Mouse (Mus musculus) thymus, adult 2 months (tissue): Measurements from ENCODE around the gene Ezh1. TPM values are rescaled to one million over a fixed set of nuclear protein-coding genes. Genes with fewer than 3 reads are reported as not detected.
A peak's percentile ranks its signal among the peaks of the same experiment; 100 is the strongest.
"Not testable (repeated sequence)": the region's sequence is repeated elsewhere in the genome, so short reads cannot be mapped to it uniquely, and the experiment has no call there.

ENCODE experiments used
- DNase-seq: peaks from one replicate; pipeline ENCODE4 v3.0.0; 2021
- H3K27ac ChIP-seq: fragments of 200-500 bp; 2 replicates; pipeline ENCODE4 v1.5.1; 2012; ENCODE audit warnings: low read length, control low read depth; ENCODE audit not compliant: control insufficient read depth, insufficient read depth
- H3K27me3 ChIP-seq: fragments of 200-500 bp; 2 replicates; pipeline ENCODE4 v1.6.1; 2012; ENCODE audit warnings: mild to moderate bottlenecking, low read length, moderate library complexity, mixed read lengths; ENCODE audit not compliant: control insufficient read depth, insufficient read depth
- H3K36me3 ChIP-seq: fragments of 200-500 bp; 2 replicates; pipeline ENCODE4 v1.6.1; 2012; ENCODE audit warnings: mild to moderate bottlenecking, low read length, moderate library complexity; ENCODE audit not compliant: control insufficient read depth, insufficient read depth
- H3K4me1 ChIP-seq: fragments of 200-500 bp; replicated peaks from 2 replicates; pipeline ENCODE4 v1.6.1; 2012; ENCODE audit warnings: low read length; ENCODE audit not compliant: control insufficient read depth, insufficient read depth
- H3K4me3 ChIP-seq: fragments of 200-500 bp; 2 replicates; pipeline ENCODE4 v1.5.1; 2012; ENCODE audit warnings: mild to moderate bottlenecking, low read length, control low read depth, moderate library complexity; ENCODE audit not compliant: control insufficient read depth, insufficient read depth
- CTCF ChIP-seq: fragments of 200-500 bp; IDR thresholded peaks from 2 replicates; pipeline ENCODE4 v1.5.1; 2012; ENCODE audit warnings: mild to moderate bottlenecking, control low read depth, low read length, moderate library complexity, borderline replicate concordance; ENCODE audit not compliant: control insufficient read depth, poor library complexity, insufficient read depth; ENCODE audit errors: extremely low read depth
- POLR2A ChIP-seq: fragments of 200-500 bp; IDR thresholded peaks from 2 replicates; pipeline ENCODE4 v1.6.1; 2012; ENCODE audit warnings: mild to moderate bottlenecking, low read length, control low read depth, moderate library complexity; ENCODE audit not compliant: control insufficient read depth, poor library complexity, insufficient read depth; ENCODE audit errors: extremely low read depth
- WGBS: fragments of 180-500 bp; shearing (Covaris S2); methylation state at CpG from one replicate; pipeline ENCODE4 v1.1.7; 2018; 5-methylcytosine and 5-hydroxymethylcytosine counted together
- polyA plus RNA-seq: library from polyadenylated mRNA; depleted of rRNA; stranded (reverse); fragments of >200 nt; gene quantifications from 2 replicates; pipeline ENCODE4 v1.2.3, GENCODE M21; 2012

Ezh1 gene
- polyA plus RNA-seq, 1 experiment, result 43.3 TPM

GRCm38 (mm10) chr11:101164677-101165580 is 61.3 kb downstream of the Ezh1 start:
- no peak for DNase-seq
- 27% methylated on average over 35 of the region's 35 CpGs for WGBS
- peaks cover 6% of the 10 kb centered on the region; the same call in 1 of the 2 replicates for H3K4me1 ChIP-seq
- TF ChIP-seq CTCF, result no peak
- TF ChIP-seq POLR2A, result no peak
- peaks cover 11% of the 10 kb centered on the region; the same call in 1 of the 2 replicates for H3K27me3 ChIP-seq
- H3K4me3 ChIP-seq, result no peak overlapping the region
- no peak overlapping the region for H3K27ac ChIP-seq
- H3K36me3 ChIP-seq, result no peaks in the 10 kb centered on the region

- Histone ChIP-seq H3K27ac (no peak overlapping the region), H3K4me3 (no peak overlapping the region), H3K4me1 (peaks cover 6% of the 10 kb centered on the region; the same call in 1 of the 2 replicates), H3K36me3 (no peaks in the 10 kb centered on the region), H3K27me3 (peaks cover 11% of the 10 kb centered on the region; the same call in 1 of the 2 replicates)
- DNase-seq, result no peak
- whole genome bisulfite sequencing, result 11% methylated on average over 21 of the region's 21 CpGs
- TF ChIP-seq CTCF (no peak), POLR2A (no peak)
These were observed 62.0 kb downstream of the Ezh1 start for GRCm38 (mm10) chr11:101164351-101164665.

- Histone ChIP-seq H3K36me3 (no peaks in the 10 kb centered on the region), H3K4me3 (no peak overlapping the region), H3K4me1 (peaks cover 6% of the 10 kb centered on the region; the same call in 1 of the 2 replicates), H3K27me3 (peaks cover 11% of the 10 kb centered on the region; the same call in 1 of the 2 replicates), H3K27ac (no peak overlapping the region)
- TF ChIP-seq POLR2A (no peak), CTCF (0 out of 2 replicates have a peak, but pooled peaks have one; percentile 15)
- DNase-seq, result no peak
- 30% methylated on average over 49 of the region's 49 CpGs for WGBS
These were observed 62.5 kb downstream of the Ezh1 start for GRCm38 (mm10) chr11:101163476-101164350.

GRCm38 (mm10) chr11:101162772-101163171 is 63.5 kb downstream of the Ezh1 start:
- WGBS, result 93% methylated on average over 5 of the region's 5 CpGs
- no peak overlapping the region for H3K4me3 ChIP-seq
- H3K4me1 ChIP-seq, result peaks cover 6% of the 10 kb centered on the region; the same call in 1 of the 2 replicates
- H3K27ac ChIP-seq, result no peak overlapping the region
- H3K36me3 ChIP-seq, result no peaks in the 10 kb centered on the region
- no peak for DNase-seq
- TF ChIP-seq POLR2A (no peak), CTCF (no peak)
- peaks cover 5% of the 10 kb centered on the region; the same call in 1 of the 2 replicates for H3K27me3 ChIP-seq

GRCm38 (mm10) chr11:101162301-101162700 is 64.0 kb downstream of the Ezh1 start:
- 89% methylated on average over 5 of the region's 5 CpGs for WGBS
- TF ChIP-seq CTCF (no peak), POLR2A (no peak)
- H3K27me3 ChIP-seq, result peaks cover 3% of the 10 kb centered on the region; the same call in 1 of the 2 replicates
- H3K4me1 ChIP-seq, result peaks cover 6% of the 10 kb centered on the region; the same call in 1 of the 2 replicates
- DNase-seq, result no peak
- H3K36me3 ChIP-seq, result no peaks in the 10 kb centered on the region
- no peak overlapping the region for H3K4me3 ChIP-seq
- H3K27ac ChIP-seq, result no peak overlapping the region

- DNase-seq, result no peak
- TF ChIP-seq POLR2A (no peak), CTCF (no peak)
- no peak overlapping the region for H3K27ac ChIP-seq
- WGBS, result 95% methylated on average over 15 of the region's 15 CpGs
- no peaks in the 10 kb centered on the region for H3K36me3 ChIP-seq
- H3K27me3 ChIP-seq, result peaks cover 3% of the 10 kb centered on the region; the same call in 1 of the 2 replicates
- H3K4me3 ChIP-seq, result no peak overlapping the region
- peaks cover 6% of the 10 kb centered on the region; the same call in 1 of the 2 replicates for H3K4me1 ChIP-seq
These were observed 64.7 kb downstream of the Ezh1 start for GRCm38 (mm10) chr11:101161551-101161950.

GRCm38 (mm10) chr11:101160981-101161505 is 65.2 kb downstream of the Ezh1 start:
- not testable (repeated sequence) for H3K27ac ChIP-seq, DNase-seq

GRCm38 (mm10) chr11:101160151-101160550 is 66.1 kb downstream of the Ezh1 start:
- not testable (repeated sequence) for H3K27me3 ChIP-seq, DNase-seq, H3K36me3 ChIP-seq, H3K27ac ChIP-seq, H3K4me3 ChIP-seq
- WGBS, result 80% methylated on average over 8 of the region's 10 CpGs
- peaks cover 12% of the 10 kb centered on the region for H3K4me1 ChIP-seq

More at GRCm38 (mm10) chr11:101160981-101161505, 65.2 kb downstream of the Ezh1 start:
- H3K4me3 ChIP-seq, H3K36me3 ChIP-seq, H3K27me3 ChIP-seq, H3K4me1 ChIP-seq: not testable (repeated sequence)
- WGBS, result 87% methylated on average over 8 of the region's 8 CpGs
